Mouse (Mus musculus) ES-Bruce4 (cell line): ENCODE data around the gene Samsn1. TPM values are rescaled to one million over a fixed set of nuclear protein-coding genes. Genes with fewer than 3 reads are reported as not detected.

Experiments
- H3K27ac ChIP-seq: 2 replicates; pipeline ENCODE4 v1.5.1; 2012; ENCODE audit warnings: low read length, inconsistent platforms; ENCODE audit not compliant: insufficient read depth
- H3K27me3 ChIP-seq: 2 replicates; pipeline ENCODE4 v1.6.1; 2012; ENCODE audit warnings: mild to moderate bottlenecking, low read length, inconsistent platforms; ENCODE audit not compliant: control insufficient read depth, poor library complexity, insufficient read depth, severe bottlenecking
- H3K36me3 ChIP-seq: 2 replicates; pipeline ENCODE4 v1.6.1; 2012; ENCODE audit warnings: inconsistent platforms, mild to moderate bottlenecking, low read length, moderate library complexity; ENCODE audit not compliant: control insufficient read depth, poor library complexity, insufficient read depth, severe bottlenecking
- H3K4me1 ChIP-seq: one replicate; pipeline ENCODE4 v1.8.1; 2011; ENCODE audit warnings: low read length; ENCODE audit not compliant: control insufficient read depth, insufficient read depth
- H3K4me3 ChIP-seq: 2 replicates; pipeline ENCODE4 v1.5.1; 2011; ENCODE audit warnings: low read depth, mild to moderate bottlenecking, low read length
- H3K9ac ChIP-seq: 2 replicates; pipeline ENCODE4 v1.6.1; 2012; ENCODE audit warnings: low read depth, mild to moderate bottlenecking, inconsistent platforms; ENCODE audit not compliant: poor library complexity, severe bottlenecking
- H3K9me3 ChIP-seq: replicated peaks from 2 replicates; pipeline ENCODE4 v1.6.1; 2012; ENCODE audit warnings: mild to moderate bottlenecking, low read length, inconsistent platforms; ENCODE audit not compliant: control insufficient read depth, poor library complexity, insufficient read depth, severe bottlenecking
- CTCF ChIP-seq: IDR thresholded peaks from one replicate; pipeline ENCODE4 v1.8.1; 2011; ENCODE audit warnings: low read depth, low read length
- EP300 ChIP-seq: IDR thresholded peaks from 2 replicates; pipeline ENCODE4 v1.6.1; 2011; ENCODE audit warnings: low read depth, low read length; ENCODE audit not compliant: insufficient read depth
- POLR2A ChIP-seq: IDR thresholded peaks from one replicate; pipeline ENCODE4 v1.8.1; 2011; ENCODE audit warnings: low read length; ENCODE audit not compliant: insufficient read depth
- polyA plus RNA-seq: library from polyadenylated mRNA; stranded (reverse); fragments of >200 nt; gene quantifications from 2 replicates; pipeline ENCODE4 v1.2.4, GENCODE M21; 2011; ENCODE audit warnings: low read depth; ENCODE audit not compliant: missing spikeins, insufficient read depth, insufficient read length

The Samsn1 gene
- polyA plus RNA-seq: not detected in 2 replicates

GRCm38 (mm10) chr16:76022181-76022580, at the start of gene Samsn1:
Samsn1 (minus strand) TSS chr16:76022281.
- no peak for TF ChIP-seq CTCF
- TF ChIP-seq POLR2A: no peak
- no peak for TF ChIP-seq EP300
- H3K27me3 ChIP-seq: no peaks in the 10 kb centered on the region

GRCm38 (mm10) chr16:76066082-76066635, 44.1 kb upstream of the Samsn1 start:
- Histone ChIP-seq H3K27ac (no peak overlapping the region), H3K36me3 (no peaks in the 10 kb centered on the region), H3K27me3 (no peaks in the 10 kb centered on the region), H3K9ac (no peak overlapping the region), H3K4me3 (no peak overlapping the region), H3K9me3 (peaks cover 15% of the 10 kb centered on the region), H3K4me1 (no peaks in the 10 kb centered on the region)
- TF ChIP-seq EP300 (no peak), POLR2A (no peak)

More at GRCm38 (mm10) chr16:76022181-76022580, at the start of gene Samsn1:
- H3K9ac ChIP-seq: no peak within 1 kb of the TSS
- H3K4me3 ChIP-seq: no peak within 1 kb of the TSS
- no peaks in the 10 kb centered on the region for H3K4me1 ChIP-seq
- no peaks in the 10 kb centered on the region for H3K9me3 ChIP-seq
- no peak within 1 kb of the TSS for H3K27ac ChIP-seq
- no peaks in the 10 kb centered on the region for H3K36me3 ChIP-seq

GRCm38 (mm10) chr16:76054976-76055375, 32.9 kb upstream of the Samsn1 start:
- Histone ChIP-seq H3K36me3 (no peaks in the 10 kb centered on the region), H3K27ac (no peak overlapping the region), H3K4me1 (no peaks in the 10 kb centered on the region), H3K9ac (no peak overlapping the region), H3K27me3 (no peaks in the 10 kb centered on the region), H3K4me3 (no peak overlapping the region), H3K9me3 (peaks cover 7% of the 10 kb centered on the region)
- TF ChIP-seq CTCF (no peak), POLR2A (no peak), EP300 (no peak)

GRCm38 (mm10) chr16:76054079-76054478, 32.0 kb upstream of the Samsn1 start:
- Histone ChIP-seq H3K36me3 (no peaks in the 10 kb centered on the region), H3K27me3 (no peaks in the 10 kb centered on the region), H3K27ac (no peak overlapping the region), H3K4me3 (no peak overlapping the region), H3K4me1 (no peaks in the 10 kb centered on the region), H3K9me3 (peaks cover 7% of the 10 kb centered on the region), H3K9ac (no peak overlapping the region)
- TF ChIP-seq EP300 (no peak), CTCF (no peak)

- TF ChIP-seq CTCF: no peak
- TF ChIP-seq EP300: no peak
- TF ChIP-seq POLR2A: no peak
- Histone ChIP-seq H3K9me3 (peaks cover 7% of the 10 kb centered on the region), H3K27me3 (no peaks in the 10 kb centered on the region), H3K9ac (no peak overlapping the region), H3K36me3 (no peaks in the 10 kb centered on the region), H3K4me1 (no peaks in the 10 kb centered on the region), H3K27ac (no peak overlapping the region), H3K4me3 (no peak overlapping the region)
Observed at GRCm38 (mm10) chr16:76053537-76053936, 31.5 kb upstream of the Samsn1 start.

GRCm38 (mm10) chr16:76047066-76047465, 25.0 kb upstream of the Samsn1 start:
- no peaks in the 10 kb centered on the region for H3K9me3 ChIP-seq
- no peak overlapping the region for H3K4me3 ChIP-seq
- no peaks in the 10 kb centered on the region for H3K4me1 ChIP-seq
- no peak overlapping the region for H3K9ac ChIP-seq
- TF ChIP-seq EP300 (no peak), CTCF (no peak), POLR2A (no peak)
- H3K27ac ChIP-seq: no peak overlapping the region
- H3K27me3 ChIP-seq: no peaks in the 10 kb centered on the region
- H3K36me3 ChIP-seq: no peaks in the 10 kb centered on the region
